18 mouse cellular contexts compared by ENCODE assay signal in the genomic region with DNA sequence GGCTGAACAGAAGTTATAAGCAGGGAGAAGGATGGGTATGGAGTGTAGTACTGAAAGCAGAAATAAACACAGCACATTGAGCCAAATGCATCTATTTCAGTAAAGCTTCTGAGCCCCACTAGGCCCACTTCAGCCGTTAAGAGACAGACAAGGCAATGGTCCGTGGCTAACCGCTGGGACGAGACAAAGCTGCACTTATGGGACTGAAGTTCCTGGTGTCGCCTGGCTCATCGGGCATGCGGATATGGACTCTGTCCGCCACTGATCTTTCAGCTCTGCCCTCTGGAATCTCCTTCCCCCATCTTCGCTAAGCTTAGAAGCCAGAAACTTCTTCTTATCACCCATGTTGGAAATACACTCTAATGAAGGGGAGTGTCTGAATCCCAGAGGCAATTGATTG.
A peak's percentile ranks its signal among the peaks of the same experiment; 100 is the strongest.
DNase-seq lines count a peak whose midpoint lies in the region; ATAC-seq and TF ChIP-seq lines count a peak whose summit lies in the region.
"Had no signal": no experiment of that assay in that cellular context is flagged by ENCODE, and none has a peak within 500 bp of the region (broad histone marks: within the 10 kb centered on the region; RNA-seq: fewer than 3 reads in every experiment).

No protein-coding gene starts in this region.

- H3K9me3 ChIP-seq in midbrain, embryonic 16.5 days (replicated peaks; ENCODE audit: control insufficient read depth, low read length, poor library complexity, severe bottlenecking): no peaks in the 10 kb centered on the region
- H3K9me3 ChIP-seq: hindbrain, embryonic 13.5 days; limb, embryonic 12.5 days had no signal

- H3K36me3 ChIP-seq in kidney, adult 2 months (ENCODE audit: control insufficient read depth, insufficient read depth, low read length): no peaks in the 10 kb centered on the region
- H3K36me3 ChIP-seq in midbrain, embryonic 16.5 days (ENCODE audit: control insufficient read depth, insufficient read depth, low read length): no peaks in the 10 kb centered on the region
- H3K36me3 ChIP-seq: hindbrain, embryonic 13.5 days; limb, embryonic 12.5 days had no signal

- intact Hi-C loops in gastrocnemius, adult 2 months (cut with DNase I): no loop called here

- H3K27me3 ChIP-seq in kidney, adult 2 months (replicated peaks; ENCODE audit: control insufficient read depth, insufficient read depth, low read length): no peaks in the 10 kb centered on the region
- H3K27me3 ChIP-seq in midbrain, embryonic 16.5 days (ENCODE audit: control insufficient read depth, insufficient read depth, low read depth, low read length): no peaks in the 10 kb centered on the region
- H3K27me3 ChIP-seq: hindbrain, embryonic 13.5 days; limb, embryonic 12.5 days had no signal

- H3K9ac ChIP-seq in midbrain, embryonic 16.5 days (ENCODE audit: low read depth, low read length): no peak overlapping the region
- H3K9ac ChIP-seq: hindbrain, embryonic 13.5 days; limb, embryonic 12.5 days had no signal

- H3K4me2 ChIP-seq in midbrain, embryonic 16.5 days (ENCODE audit: low read length): no peak overlapping the region
- H3K4me2 ChIP-seq: hindbrain, embryonic 13.5 days; limb, embryonic 12.5 days had no signal

- no peak for TF ChIP-seq CTCF in gastrocnemius, adult 2 months (IDR thresholded peaks at IDR 0.05)
- no peak for TF ChIP-seq CTCF in kidney, adult 2 months (conservative IDR thresholded peaks at IDR 0.05; ENCODE audit: insufficient read depth, insufficient read length, low read depth, low read length)

- peak overlapping the region; percentile 44; the same call in 1 of the 2 replicates for H3K27ac ChIP-seq in gastrocnemius, adult 2 months
- no peak overlapping the region for H3K27ac ChIP-seq in kidney, adult 2 months (ENCODE audit: insufficient read depth, low read depth, low read length)
- H3K27ac ChIP-seq in midbrain, embryonic 16.5 days (ENCODE audit: low read length): no peak overlapping the region
- H3K27ac ChIP-seq: hindbrain, embryonic 13.5 days; limb, embryonic 12.5 days had no signal

- WGBS in kidney, adult 2 months: 51% methylated on average over 9 of the region's 9 CpGs
- WGBS in midbrain, embryonic 16.5 days: 71% methylated on average over 9 of the region's 9 CpGs

- no peak for DNase-seq in gastrocnemius, adult 2 months
- no peak for DNase-seq in gastrocnemius, adult 8-10 months (ENCODE audit: low spot score in 2 of 2)
- peak; percentile 46 for DNase-seq in kidney, adult 2 months
- no peak for DNase-seq in kidney, adult 11 months
- peak; percentile 1 for DNase-seq in retina, embryonic 14.5 days (ENCODE audit: low spot score)
- DNase-seq in retina, postnatal 1 day: no peak
- no peak for DNase-seq in ovary, postnatal 14 days (ENCODE audit: low spot score)
- DNase-seq: cerebellum, adult 9-10 months; embryo, embryonic 11 days; gastrocnemius, postnatal 25 days; lung, adult 18-20 months; right cerebral cortex, postnatal 25 days; thymus, postnatal 25 days had no signal

- no peak for TF ChIP-seq POLR2A in kidney, adult 2 months (IDR thresholded peaks at IDR 0.05; ENCODE audit: low read depth, low read length)

- H3K4me3 ChIP-seq in gastrocnemius, adult 2 months: no peak overlapping the region
- no peak overlapping the region for H3K4me3 ChIP-seq in kidney, adult 2 months (ENCODE audit: insufficient read depth, low read depth, low read length)
- no peak overlapping the region for H3K4me3 ChIP-seq in midbrain, embryonic 16.5 days (ENCODE audit: low read depth, low read length)
- H3K4me3 ChIP-seq: erythroblast, embryonic 14.5 days; hindbrain, embryonic 13.5 days; limb, embryonic 12.5 days had no signal

- peaks cover 5% of the 10 kb centered on the region for H3K4me1 ChIP-seq in kidney, adult 2 months (ENCODE audit: control insufficient read depth, insufficient read depth, low read length)
- peaks cover 5% of the 10 kb centered on the region for H3K4me1 ChIP-seq in midbrain, embryonic 16.5 days (ENCODE audit: control insufficient read depth, insufficient read depth, low read length)

- ATAC-seq in midbrain, embryonic 16.5 days: no peak
- ATAC-seq: forebrain, embryonic 16.5 days had no signal

Comparison
In these comparisons a context has a peak if more than half of its experiments do, and no peak if none do; other contexts are left out.
1. DNase-seq: peak in kidney, adult 2 months (single experiment) and retina, embryonic 14.5 days (single experiment); none in gastrocnemius, adult 2 months (single experiment), gastrocnemius, adult 8-10 months (0 of 2), kidney, adult 11 months (single experiment), retina, postnatal 1 day (single experiment) and ovary, postnatal 14 days (single experiment).